Mouse (Mus musculus) urinary bladder, postnatal 14 days (tissue): ENCODE results near the gene Gm26741.
"Not testable (repeated sequence)": the region's sequence is repeated elsewhere in the genome, so short reads cannot be mapped to it uniquely, and the experiment has no call there.

Experiments
- DNase-seq: peaks from one replicate; pipeline ENCODE4 v3.0.0; 2021; ENCODE audit warnings: low spot score

The Gm26741 gene

GRCm38 (mm10) chr10:52358467-52358866 is at the start of gene Gm26741:
TSS of gene Gm26741 (plus strand) at chr10:52358767.
- DNase-seq, result no peak

DNA sequence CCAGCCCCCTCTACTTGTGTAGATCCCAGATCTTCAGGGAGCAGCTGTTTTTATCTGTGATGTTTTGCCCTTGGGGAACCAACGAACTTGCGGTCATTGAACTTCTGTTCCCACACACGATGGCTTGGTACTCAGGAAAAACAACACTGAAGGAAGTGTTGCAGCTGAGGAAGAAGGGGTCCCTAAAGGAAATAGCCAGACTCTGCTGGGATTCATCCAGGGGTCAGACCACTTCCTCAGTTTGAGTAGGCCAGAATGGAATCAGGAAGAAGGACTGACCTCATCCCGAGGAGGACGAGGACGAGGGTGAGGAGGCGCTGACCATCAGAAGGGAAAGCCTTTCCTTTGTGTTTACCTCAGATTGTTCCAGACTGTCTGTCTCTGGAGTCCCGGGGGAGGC is 49.4 kb upstream of the Gm26741 start:
- DNase-seq, result no peak

GRCm38 (mm10) chr10:52319506-52320286 is 38.9 kb upstream of the Gm26741 start:
- no peak for DNase-seq

GRCm38 (mm10) chr10:52321918-52322317 is 36.6 kb upstream of the Gm26741 start:
- DNase-seq, result no peak

GRCm38 (mm10) chr10:52331007-52331406 is 27.6 kb upstream of the Gm26741 start:
- peak; percentile 18 for DNase-seq

GRCm38 (mm10) chr10:52343324-52343723 is 15.2 kb upstream of the Gm26741 start:
- DNase-seq, result not testable (repeated sequence)

DNA sequence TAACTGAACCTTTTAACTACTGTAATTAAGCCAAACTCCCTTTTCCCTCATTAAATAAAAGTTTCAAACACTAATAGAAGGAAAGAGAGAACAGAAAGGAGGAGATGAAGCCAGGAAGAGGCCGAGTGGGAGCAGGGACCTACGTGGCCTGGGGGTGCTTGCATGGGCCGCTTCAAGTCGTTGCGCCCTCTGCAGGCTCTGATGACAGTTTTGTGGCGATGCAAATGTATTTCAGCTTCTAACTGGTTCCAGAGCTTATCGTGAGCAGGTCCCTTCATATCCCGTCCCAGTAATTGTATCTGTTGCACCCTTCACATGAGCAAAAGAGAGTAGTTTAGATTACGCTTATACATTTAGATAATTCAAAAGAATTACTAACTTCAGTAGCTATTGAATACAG is 5.4 kb upstream of the Gm26741 start:
- DNase-seq, result no peak

GRCm38 (mm10) chr10:52360241-52360735 is 1.7 kb downstream of the Gm26741 start:
- no peak for DNase-seq

DNA sequence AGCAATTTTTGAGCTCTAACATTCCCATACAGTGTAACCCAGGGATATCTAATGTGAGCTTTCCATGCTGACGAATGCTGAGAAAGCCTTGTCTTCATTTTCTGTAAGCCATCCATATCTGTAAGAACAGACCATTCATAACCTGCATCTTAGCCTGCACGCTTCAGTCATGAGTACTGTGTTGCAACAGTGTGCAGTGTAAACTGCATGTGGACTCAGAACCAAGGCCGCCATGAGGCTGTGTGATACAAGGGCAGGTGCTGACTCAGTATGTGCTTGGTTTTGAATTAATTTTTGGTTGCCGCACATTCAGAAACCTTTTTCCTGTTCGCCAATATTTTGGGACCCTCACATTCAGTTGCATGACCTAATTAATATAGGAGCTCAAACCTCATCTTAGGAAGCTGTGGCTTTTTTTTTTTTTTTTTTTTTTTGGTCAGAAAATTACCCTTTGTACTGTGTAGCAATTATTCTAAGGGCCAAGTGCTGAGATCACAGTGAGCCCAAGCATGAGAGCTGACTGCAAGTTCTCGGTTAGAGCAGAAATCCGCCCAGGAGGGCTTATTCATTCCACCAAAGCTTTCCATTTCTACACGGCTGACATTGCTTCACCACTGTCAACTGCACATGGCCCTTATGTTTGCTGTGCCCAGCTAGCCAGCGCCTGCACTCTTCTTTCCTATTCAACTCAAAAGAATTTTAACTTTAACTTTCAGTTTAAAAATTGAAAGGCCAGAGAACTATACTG is 2.5 kb downstream of the Gm26741 start:
- DNase-seq, result no peak

DNA sequence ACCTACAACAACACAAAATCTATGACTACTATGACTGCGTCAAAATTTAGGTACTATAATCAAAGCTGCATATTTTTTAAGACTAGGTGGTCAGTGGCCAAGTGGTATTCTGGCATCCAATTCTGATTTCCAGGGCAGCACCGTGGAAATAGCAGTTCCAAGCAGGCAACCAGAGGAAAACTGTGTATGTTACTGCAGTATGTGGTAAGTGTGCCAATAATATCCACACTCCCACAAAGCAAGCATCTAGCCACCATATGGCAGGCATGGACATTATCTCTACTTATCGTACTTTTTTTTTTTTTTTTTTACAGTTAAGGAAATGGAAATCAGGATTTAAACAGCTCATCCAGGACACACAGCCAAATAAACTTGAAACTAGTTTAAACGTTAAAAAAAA is 9.8 kb downstream of the Gm26741 start:
- DNase-seq, result no peak

DNA sequence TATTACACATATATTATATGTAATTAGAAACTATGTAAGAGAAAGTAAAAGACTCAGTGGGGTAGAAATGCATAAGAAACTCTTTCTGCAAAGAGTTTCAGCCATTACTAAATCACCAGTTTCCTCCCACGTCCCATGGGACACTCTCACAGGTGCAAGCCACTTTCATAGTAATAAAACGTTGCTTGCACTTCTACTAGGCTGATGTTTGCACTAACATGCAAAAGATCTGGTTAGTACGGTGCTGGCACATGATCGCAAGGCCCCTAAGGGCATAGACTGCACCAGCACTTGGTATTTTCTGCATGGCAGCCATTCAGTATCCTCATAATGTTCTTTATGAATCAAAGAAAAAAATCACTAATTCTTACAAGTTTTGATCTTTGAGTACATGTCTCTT is 15.3 kb downstream of the Gm26741 start:
- no peak for DNase-seq

DNA sequence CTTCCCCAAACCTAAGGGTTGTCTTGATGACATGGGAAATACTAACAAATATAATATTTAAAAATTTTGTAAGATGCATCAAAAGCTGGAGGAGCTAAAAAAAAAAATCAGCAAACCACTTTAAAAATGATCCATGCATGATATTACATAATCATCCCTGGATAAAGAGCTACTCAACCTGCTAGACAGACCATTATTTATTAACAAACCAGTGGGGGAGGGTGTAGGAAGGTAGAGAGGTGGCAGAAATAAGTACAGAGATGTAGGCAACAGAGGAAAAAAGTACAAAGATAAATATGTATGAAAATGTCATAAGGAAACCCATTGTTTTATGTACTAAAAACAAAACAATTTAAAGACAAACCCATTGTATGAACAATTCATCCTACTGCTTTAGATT is 16.1 kb downstream of the Gm26741 start:
- DNase-seq, result no peak

- no peak for DNase-seq
Observed at GRCm38 (mm10) chr10:52376422-52376821, 17.9 kb downstream of the Gm26741 start.

- no peak for DNase-seq
Observed at GRCm38 (mm10) chr10:52377813-52378212, 19.2 kb downstream of the Gm26741 start.

DNA sequence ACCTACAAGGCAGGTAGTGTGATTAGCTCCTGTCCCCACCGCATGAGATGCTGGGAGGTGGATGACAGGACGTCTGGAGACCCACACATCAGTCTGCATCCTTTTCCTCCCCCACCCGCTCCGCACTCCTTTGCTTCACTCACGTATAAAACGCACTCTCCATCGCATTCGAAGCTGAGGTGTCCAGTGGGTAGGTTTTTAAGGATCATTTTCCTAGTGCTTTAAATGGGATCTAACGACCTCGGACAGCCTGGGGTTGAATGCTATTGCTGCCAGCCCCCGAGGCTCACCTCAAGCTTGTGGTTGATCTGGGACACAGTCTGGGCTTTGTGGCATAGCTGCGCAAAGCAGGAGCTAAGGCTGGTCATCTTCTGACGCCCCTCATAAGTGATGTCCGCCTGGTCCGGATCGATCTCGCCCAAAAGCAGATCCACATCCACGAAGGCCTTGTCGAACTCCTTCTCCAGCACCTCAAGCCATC is 22.8 kb downstream of the Gm26741 start:
- DNase-seq, result no peak

DNA sequence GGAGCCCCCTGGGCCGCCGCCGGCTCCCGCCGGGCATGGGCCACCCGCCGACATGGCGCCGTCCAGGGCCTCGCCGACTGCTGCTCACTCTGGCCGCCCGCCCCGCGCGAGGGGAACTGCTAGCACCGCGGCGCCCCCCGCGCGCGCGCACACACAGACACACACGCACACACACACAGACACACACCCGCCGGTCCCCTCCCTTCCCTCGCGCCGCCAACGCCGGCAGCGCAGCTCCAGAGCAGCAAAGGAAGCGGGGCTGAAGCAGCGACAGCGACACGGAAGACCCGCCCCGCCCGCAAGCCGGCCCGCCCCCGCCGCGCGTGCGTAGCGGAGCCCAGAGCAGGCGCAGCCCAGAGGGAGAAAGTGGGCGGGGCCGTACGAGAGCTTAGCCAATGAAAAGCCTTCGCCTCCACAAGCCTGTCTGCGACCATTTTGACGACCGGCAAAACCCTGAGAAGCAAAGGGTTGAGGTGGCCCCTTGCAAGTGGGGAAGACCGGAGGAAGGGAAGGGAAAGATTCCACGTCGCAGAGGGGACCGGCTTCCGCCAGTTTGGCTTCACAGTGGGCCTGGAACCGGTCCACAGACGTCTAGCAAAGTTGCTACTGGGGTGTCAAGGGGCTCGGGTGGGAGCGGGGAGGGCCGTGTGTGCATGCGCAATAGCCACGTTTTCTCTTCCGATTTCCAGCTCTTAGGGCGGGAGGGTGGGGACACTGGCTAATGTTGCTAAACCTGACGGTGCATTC is 23.5 kb downstream of the Gm26741 start, which contains the start of gene Gopc:
Gopc (minus strand) TSS at position 280 of the 747 bp plus-strand sequence.
- DNase-seq, result peak; percentile 98

GRCm38 (mm10) chr10:52383022-52383421 is 24.5 kb downstream of the Gm26741 start:
- DNase-seq, result no peak

- DNase-seq, result no peak
Observed at GRCm38 (mm10) chr10:52383522-52383921, 25.0 kb downstream of the Gm26741 start.

DNA sequence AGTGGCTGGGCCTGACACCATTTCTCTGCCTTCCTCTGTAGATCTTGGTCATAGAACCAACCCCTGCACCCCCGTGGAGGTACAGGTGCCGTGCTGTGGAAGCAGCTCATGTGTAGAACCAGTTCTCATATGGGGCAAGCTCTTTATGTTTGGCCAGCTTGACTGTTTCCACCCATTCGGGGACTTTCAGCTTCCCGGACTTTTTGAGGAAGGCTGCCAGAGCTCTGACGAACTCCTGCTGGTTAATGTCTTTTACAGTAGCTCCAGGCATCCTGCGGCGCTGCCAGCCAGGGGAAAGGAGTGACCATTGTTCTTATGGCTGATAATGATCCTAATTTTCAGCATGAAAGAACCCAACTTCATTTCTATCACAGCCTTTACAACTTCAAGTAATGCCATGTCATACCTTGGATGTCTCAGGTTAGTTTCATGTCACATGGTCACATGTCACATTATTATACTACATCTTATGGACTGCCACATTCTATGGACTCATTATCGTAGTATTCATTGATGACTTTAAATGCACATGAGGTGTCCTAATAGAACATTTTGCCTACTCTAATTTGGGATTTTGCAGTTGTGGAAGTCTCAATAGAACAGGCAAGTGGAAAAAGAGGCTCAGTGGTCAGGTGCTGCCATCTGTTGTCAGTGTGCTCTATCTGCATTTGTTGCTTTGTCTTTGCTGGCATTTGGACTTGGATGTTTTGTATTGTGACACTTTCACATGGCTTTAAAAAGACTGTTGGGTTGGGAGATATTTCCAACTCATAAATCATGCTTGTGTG is 26.4 kb downstream of the Gm26741 start:
- peak; percentile 50 for DNase-seq

DNA sequence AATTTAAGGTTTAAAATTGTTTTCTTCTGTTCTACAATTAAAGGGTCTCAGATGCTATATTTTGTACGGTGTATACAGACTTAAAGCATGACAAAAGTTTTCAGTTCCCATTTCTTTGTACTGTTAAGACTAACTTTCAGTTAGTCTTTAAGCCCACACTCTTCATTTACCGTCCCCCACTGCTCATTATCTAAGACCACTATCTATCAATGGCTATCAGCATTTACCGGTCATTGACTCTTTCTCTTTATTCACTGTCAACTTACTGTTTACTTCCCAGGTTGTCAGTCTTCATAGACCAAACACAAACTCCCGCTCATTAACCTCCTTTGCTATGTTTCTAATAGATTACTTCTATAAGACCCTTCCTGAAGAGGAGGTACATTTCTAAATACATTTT is 28.6 kb downstream of the Gm26741 start:
- DNase-seq, result no peak

DNA sequence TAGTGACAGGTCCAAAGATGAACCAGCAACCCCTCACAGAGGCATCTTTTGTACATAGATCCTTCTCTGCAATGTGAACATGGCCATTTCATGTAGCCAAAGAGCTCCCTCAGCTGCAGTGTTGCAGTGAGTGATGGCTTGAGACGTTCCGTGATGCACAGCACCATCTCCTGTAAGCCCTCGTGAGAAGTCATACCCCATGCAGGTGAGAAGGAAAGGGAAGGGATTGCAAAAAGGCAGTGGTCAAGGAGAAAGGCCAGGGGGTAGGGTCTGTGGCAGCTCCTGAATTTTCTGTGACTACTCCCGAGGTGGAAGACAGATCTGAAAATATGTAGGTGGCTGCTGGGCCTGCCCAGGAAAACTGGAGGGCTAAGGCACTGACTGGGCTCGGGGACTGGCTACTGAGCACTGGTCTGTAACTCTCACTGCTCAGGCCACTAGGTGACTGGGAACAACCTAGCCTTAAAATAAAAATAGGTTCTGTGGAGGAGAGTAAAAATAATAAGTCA is 30.4 kb downstream of the Gm26741 start, which contains the start of gene Nepn:
Nepn (plus strand) TSS at position 51 of the 509 bp plus-strand sequence.
- no peak for DNase-seq
